Mouse (Mus musculus) left cerebral cortex, adult 2 months (tissue): ENCODE data around the gene Exosc10. TPM values are rescaled to one million over a fixed set of nuclear protein-coding genes. Genes with fewer than 3 reads are reported as not detected.

ENCODE experiments used
- DNase-seq, 2 experiments: peaks; one replicate each; pipeline ENCODE4 v3.0.0; 2021 to 2022; ENCODE audit warnings: low spot score in 2 of 2, mixed read lengths in 1 of 2; ENCODE audit errors: extremely low spot score in 1 of 2
- H3K27ac ChIP-seq: fragments of 200-600 bp; 2 replicates; pipeline ENCODE4 v1.8.1; 2022
- H3K4me3 ChIP-seq: fragments of 200-600 bp; 2 replicates; pipeline ENCODE4 v1.8.1; 2022
- CTCF ChIP-seq: fragments of 200-600 bp; IDR thresholded peaks from 2 replicates; pipeline ENCODE4 v1.8.1; 2022; ENCODE audit warnings: antibody characterized with exemption, mild to moderate bottlenecking, moderate library complexity
- intact Hi-C: fragments of 180-260 bp; cut with DNase I; formaldehyde crosslinking; loops from one replicate; pipeline ENCODE4 v1.15.1; 2025
- total RNA-seq, 2 experiments: library from RNA; stranded (reverse); gene quantifications; 2 replicates each; pipeline ENCODE4 v1.2.3; 2021

The Exosc10 gene
- total RNA-seq, 2 experiments from 2014 or later: 50.0 to 50.6 TPM

GRCm38 (mm10) chr4:148530778-148531177 is 27.5 kb upstream of the Exosc10 start:
- intact Hi-C loops: loop anchor here (5.0 kb wide), 1 partner anchor 38 kb away; no protein-coding TSS in a partner anchor
- H3K4me3 ChIP-seq: no peak overlapping the region
- no peak for TF ChIP-seq CTCF
- no peak overlapping the region for H3K27ac ChIP-seq
- DNase-seq: no peak

DNA sequence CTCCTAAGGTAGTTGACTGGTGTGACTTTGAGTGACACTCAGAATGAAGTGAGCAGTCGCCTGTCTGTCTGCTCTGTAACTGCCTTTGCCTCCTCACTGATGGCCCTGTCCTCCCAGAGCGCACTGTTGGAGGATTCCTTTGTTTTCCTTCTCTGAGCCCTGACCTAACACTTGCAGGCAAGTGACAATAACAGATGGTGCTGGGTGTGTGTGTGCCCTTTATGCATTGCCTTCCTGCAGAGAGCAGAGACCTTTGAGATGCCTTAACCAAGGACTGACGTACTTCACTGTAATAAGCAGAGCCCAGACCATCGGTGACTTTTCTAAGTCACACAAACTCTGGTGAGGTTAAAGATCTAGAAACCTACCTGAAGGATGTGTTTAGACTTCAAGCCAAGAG is 26.9 kb upstream of the Exosc10 start:
- intact Hi-C loops: loop anchor here (5.0 kb wide), 1 partner anchor 39 kb away; no protein-coding TSS in a partner anchor
- no peak for DNase-seq
- H3K27ac ChIP-seq: no peak overlapping the region

GRCm38 (mm10) chr4:148532516-148532915 is 25.7 kb upstream of the Exosc10 start:
- intact Hi-C loops: loop anchor here (5.0 kb wide), 1 partner anchor 40 kb away; no protein-coding TSS in a partner anchor
- TF ChIP-seq CTCF: no peak
- DNase-seq: no peak
- Histone ChIP-seq H3K4me3 (no peak overlapping the region), H3K27ac (no peak overlapping the region)

More for the DNA sequence above, 26.9 kb upstream of the Exosc10 start:
- no peak overlapping the region for H3K4me3 ChIP-seq
- no peak for TF ChIP-seq CTCF

- DNase-seq: no peak
- no peak for TF ChIP-seq CTCF
- Histone ChIP-seq H3K4me3 (no peak overlapping the region), H3K27ac (no peak overlapping the region)
- intact Hi-C loops: loop anchor here (5.0 kb wide), 1 partner anchor 41 kb away; no protein-coding TSS in a partner anchor
These were observed 24.5 kb upstream of the Exosc10 start for GRCm38 (mm10) chr4:148533613-148534328.

GRCm38 (mm10) chr4:148535876-148536275 is 22.4 kb upstream of the Exosc10 start:
- no peak for TF ChIP-seq CTCF
- no peak for DNase-seq
- H3K27ac ChIP-seq: no peak overlapping the region
- H3K4me3 ChIP-seq: no peak overlapping the region
- intact Hi-C loops: no loop called here

DNA sequence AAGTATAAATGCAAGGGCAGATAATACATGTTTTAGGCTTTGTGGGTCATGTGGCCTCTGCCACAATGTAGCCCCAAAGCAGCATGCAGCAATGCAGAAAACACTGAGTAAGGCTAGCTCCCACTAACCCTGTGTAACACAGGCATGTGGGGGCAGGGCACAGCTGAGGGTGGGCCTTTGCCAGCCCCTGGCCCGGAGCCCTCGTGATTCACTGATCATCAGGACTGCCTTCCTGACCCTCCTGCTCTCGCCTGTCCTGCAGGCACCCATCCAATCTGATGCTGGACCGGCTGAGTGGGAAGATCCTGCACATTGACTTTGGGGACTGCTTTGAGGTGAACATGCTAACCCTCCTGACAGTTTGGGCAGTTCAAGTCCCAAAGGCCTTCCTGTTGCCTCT is 9.1 kb upstream of the Exosc10 start:
- Histone ChIP-seq H3K27ac (no peak overlapping the region), H3K4me3 (no peak overlapping the region)
- DNase-seq: no peak
- intact Hi-C loops: no loop called here
- no peak for TF ChIP-seq CTCF

DNA sequence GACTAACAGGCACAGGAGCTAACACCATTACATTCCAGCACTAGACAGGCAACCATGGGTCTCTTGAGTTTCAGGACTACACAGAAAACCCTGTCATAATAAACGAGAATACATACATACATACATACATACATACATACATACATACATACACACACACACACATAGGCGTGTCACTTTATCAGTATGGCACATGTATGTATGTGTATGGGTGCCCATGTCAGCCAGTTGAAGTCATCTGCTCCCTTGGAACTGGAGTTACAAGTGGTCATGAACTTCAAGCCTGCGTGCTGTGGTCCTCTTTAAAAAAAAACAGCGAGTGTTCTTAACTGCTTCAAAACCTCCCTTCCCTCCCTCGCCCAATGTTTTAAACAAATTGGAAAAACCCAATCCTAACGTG is 463 bp upstream of the Exosc10 start:
- H3K27ac ChIP-seq: peak overlapping the region; percentile 99
- no peak for TF ChIP-seq CTCF
- H3K4me3 ChIP-seq: peak overlapping the region; percentile 77
- DNase-seq: no peak
- intact Hi-C loops: loop anchor here (5.0 kb wide), 1 partner anchor 50 kb away; no protein-coding TSS in a partner anchor

DNA sequence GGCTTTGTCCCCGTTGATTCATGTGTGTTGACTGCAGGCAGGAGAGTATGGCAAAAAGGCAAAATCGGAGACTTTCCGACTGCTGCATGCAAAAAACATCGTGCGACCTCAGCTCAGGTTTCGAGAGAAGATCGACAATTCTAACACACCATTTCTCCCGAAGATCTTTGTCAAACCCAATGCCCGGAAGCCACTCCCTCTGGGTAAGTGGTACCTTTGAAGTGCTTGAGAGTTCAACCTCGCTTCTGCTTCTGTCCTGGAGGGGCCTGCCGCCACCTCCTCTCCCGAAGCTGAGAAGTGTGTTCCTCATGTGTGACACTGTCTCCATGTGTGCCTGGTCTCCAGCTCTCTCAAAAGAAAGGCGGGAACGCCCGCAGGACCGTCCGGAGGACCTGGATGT is 4.4 kb downstream of the Exosc10 start:
- Histone ChIP-seq H3K4me3 (no peak overlapping the region), H3K27ac (no peak overlapping the region)
- DNase-seq: no peak
- no peak for TF ChIP-seq CTCF
- intact Hi-C loops: loop anchor here (2.0 kb wide), 1 partner anchor 14 kb away; no protein-coding TSS in a partner anchor

GRCm38 (mm10) chr4:148563595-148563994 is 5.4 kb downstream of the Exosc10 start:
- no peak for TF ChIP-seq CTCF
- Histone ChIP-seq H3K27ac (no peak overlapping the region), H3K4me3 (no peak overlapping the region)
- DNase-seq: no peak
- intact Hi-C loops: loop anchor here (2.0 kb wide), 1 partner anchor 13 kb away; no protein-coding TSS in a partner anchor

DNA sequence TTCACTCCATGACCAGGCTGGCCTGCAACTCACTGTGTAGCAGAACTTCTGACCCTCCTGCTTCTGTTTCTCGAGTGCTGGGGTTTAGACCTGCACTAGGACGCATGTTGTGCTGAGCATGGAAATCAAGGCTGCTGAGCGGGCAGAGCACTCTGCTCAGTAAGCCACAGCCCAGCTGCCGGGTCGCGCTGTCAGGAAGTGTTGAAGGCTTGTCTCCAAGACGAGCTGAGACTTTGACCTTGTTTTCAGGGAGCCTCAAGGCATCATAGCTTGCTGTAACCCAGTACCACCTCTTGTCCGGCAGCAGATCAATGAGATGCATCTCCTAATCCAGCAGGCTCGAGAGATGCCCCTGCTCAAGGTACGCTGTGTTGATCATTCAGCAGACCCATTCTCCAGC is 11.9 kb downstream of the Exosc10 start:
- intact Hi-C loops: no loop called here
- no peak for TF ChIP-seq CTCF
- Histone ChIP-seq H3K4me3 (no peak overlapping the region), H3K27ac (no peak overlapping the region)
- no peak for DNase-seq

DNA sequence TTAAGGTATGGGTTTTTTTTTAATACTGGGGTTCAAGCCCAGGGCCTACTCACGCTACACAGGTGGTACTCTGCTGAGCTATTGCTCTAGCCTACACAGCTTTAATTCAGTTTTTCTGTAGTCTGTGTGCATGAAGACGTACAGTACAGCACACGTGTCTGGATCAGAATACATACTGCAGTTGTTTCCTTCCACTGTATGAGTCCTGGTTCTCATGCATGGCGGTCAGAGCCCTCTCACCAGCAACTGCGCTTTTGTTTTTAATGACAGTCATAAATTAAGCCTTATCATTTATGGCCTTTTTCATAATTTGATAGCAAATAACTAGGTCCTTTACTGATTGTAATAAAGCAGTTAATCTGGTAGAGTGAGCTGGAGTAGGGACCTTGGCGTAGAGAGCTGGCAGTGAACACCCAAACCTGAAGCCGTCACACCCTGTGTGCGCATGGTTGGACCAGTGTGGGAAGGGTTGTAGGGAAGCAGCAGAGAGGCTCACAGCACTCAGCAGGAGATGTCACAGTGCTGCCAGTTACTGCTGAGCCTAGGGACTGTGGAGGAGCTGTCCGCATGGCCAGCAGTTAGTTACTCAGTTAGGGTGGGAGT is 12.6 kb downstream of the Exosc10 start:
- TF ChIP-seq CTCF: no peak
- intact Hi-C loops: no loop called here
- no peak for DNase-seq
- no peak overlapping the region for H3K4me3 ChIP-seq
- no peak overlapping the region for H3K27ac ChIP-seq

- no peak for DNase-seq
- no peak for TF ChIP-seq CTCF
- intact Hi-C loops: no loop called here
- Histone ChIP-seq H3K27ac (no peak overlapping the region), H3K4me3 (no peak overlapping the region)
These were observed 15.0 kb downstream of the Exosc10 start for GRCm38 (mm10) chr4:148573222-148573621.
